Mouse (Mus musculus): ENCODE data around the gene Sox12. TPM values are rescaled to one million over a fixed set of nuclear protein-coding genes. Genes with fewer than 3 reads are reported as not detected.
"Not testable (repeated sequence)": the region's sequence is repeated elsewhere in the genome, so short reads cannot be mapped to it uniquely, and the experiment has no call there.

Gene Sox12
- polyA plus RNA-seq, 1 experiment from 2014 or later = 12.1 TPM

DNA sequence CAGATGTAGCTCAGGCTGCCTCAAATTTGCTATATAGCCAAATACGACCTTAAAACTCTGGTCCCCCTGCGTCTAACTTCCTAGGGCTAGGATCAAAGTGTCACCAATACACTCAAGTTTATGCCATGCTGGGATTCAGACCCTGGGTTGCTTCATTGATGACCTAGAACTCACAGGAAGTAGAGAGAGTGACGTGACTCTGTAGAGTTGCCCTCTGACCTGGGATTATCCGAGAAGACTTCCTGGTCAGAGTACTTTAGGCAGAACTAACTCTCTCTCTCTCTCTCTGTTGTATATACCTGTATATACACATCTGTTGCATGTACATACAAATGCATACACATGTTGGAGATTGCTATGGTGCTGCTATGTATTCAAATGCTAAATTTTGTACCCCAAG is 25.2 kb downstream of the Sox12 start:
- H3K27ac ChIP-seq (ENCODE audit: low read length) = no peak overlapping the region
- ATAC-seq = no peak
- no peak overlapping the region for H3K4me2 ChIP-seq (ENCODE audit: low read length)
- H3K27me3 ChIP-seq (ENCODE audit: control insufficient read depth, insufficient read depth, low read depth, low read length) = no peaks in the 10 kb centered on the region
- no peaks in the 10 kb centered on the region for H3K9me3 ChIP-seq (replicated peaks; ENCODE audit: control insufficient read depth, low read length, poor library complexity, severe bottlenecking)
- no peak overlapping the region for H3K4me3 ChIP-seq (ENCODE audit: low read depth, low read length)
- no peak overlapping the region for H3K9ac ChIP-seq (ENCODE audit: low read depth, low read length)
- 73% methylated on average over 4 of the region's 4 CpGs for WGBS
- peaks cover 16% of the 10 kb centered on the region for H3K4me1 ChIP-seq (ENCODE audit: control insufficient read depth, insufficient read depth, low read length)
- H3K36me3 ChIP-seq (ENCODE audit: control insufficient read depth, insufficient read depth, low read length) = no peaks in the 10 kb centered on the region; the same call in 1 of the 2 replicates

DNA sequence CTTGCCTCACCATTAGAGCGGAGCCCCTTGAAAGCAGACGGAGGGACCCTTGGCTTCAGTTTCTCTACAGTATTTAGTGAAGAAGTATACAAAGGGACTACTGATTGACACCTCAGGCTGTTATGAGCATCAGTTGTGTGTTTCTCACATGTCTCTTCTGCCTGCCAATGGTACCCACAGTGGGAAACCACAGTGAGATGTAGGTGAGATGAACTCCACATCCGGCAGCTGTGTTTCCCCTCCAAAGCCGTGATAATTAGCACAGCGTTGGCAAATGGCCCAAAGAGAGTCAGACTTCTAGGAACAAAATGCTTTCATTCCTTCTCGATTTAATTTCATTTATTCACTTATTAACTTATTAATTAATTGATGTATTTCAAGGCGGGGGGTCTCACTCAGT is 25.8 kb downstream of the Sox12 start:
- WGBS = 86% methylated on average over 7 of the region's 7 CpGs
- H3K36me3 ChIP-seq (ENCODE audit: control insufficient read depth, insufficient read depth, low read length) = no peaks in the 10 kb centered on the region; the same call in 1 of the 2 replicates
- no peak overlapping the region for H3K27ac ChIP-seq (ENCODE audit: low read length)
- no peak overlapping the region for H3K9ac ChIP-seq (ENCODE audit: low read depth, low read length)
- peaks cover 15% of the 10 kb centered on the region for H3K4me1 ChIP-seq (ENCODE audit: control insufficient read depth, insufficient read depth, low read length)
- H3K4me2 ChIP-seq (ENCODE audit: low read length) = no peak overlapping the region
- H3K4me3 ChIP-seq (ENCODE audit: low read depth, low read length) = no peak overlapping the region
- H3K9me3 ChIP-seq (replicated peaks; ENCODE audit: control insufficient read depth, low read length, poor library complexity, severe bottlenecking) = no peaks in the 10 kb centered on the region
- ATAC-seq = no peak
- no peaks in the 10 kb centered on the region for H3K27me3 ChIP-seq (ENCODE audit: control insufficient read depth, insufficient read depth, low read depth, low read length)

DNA sequence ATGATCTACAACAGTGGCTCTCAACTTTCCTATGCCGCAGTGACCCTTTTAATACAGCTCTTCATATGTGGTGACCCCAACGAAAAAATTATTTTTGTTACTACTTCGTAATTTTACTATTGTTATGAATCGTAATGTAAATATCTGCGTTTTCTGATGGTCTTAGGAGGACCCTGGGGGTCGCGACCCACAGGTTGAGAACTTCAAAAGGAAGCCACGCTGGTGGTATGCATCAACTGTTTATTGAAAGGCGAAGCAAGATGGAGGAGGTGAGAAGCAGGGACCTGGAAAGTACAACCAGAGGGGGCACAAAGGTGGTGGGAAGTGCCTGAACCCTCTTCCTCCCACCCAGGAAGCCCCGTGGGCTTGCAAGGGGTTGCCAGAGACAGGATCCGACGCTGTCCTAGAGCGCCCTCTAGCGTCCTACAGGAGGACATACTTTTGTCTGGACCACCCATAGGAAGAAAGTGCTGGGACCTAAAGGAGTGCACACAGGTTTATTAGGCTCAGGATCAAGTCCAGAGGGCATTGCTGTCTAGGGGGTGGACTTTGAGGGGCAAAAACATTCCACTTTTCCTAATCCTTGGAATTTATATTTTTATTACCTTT is 29.2 kb downstream of the Sox12 start:
- H3K9ac ChIP-seq (ENCODE audit: low read depth, low read length) = no peak overlapping the region
- H3K4me2 ChIP-seq (ENCODE audit: low read length) = no peak overlapping the region
- H3K4me3 ChIP-seq (ENCODE audit: low read depth, low read length) = no peak overlapping the region
- no peak for ATAC-seq
- H3K27me3 ChIP-seq (ENCODE audit: control insufficient read depth, insufficient read depth, low read depth, low read length) = no peaks in the 10 kb centered on the region
- H3K4me1 ChIP-seq (ENCODE audit: control insufficient read depth, insufficient read depth, low read length) = 0 out of 2 replicates have a peak, but pooled peaks cover 2% of the 10 kb centered on the region
- 32% methylated on average over 14 of the region's 14 CpGs for WGBS
- H3K27ac ChIP-seq (ENCODE audit: low read length) = no peak overlapping the region
- H3K9me3 ChIP-seq (replicated peaks; ENCODE audit: control insufficient read depth, low read length, poor library complexity, severe bottlenecking) = no peaks in the 10 kb centered on the region
- H3K36me3 ChIP-seq (ENCODE audit: control insufficient read depth, insufficient read depth, low read length) = no peaks in the 10 kb centered on the region; the same call in 1 of the 2 replicates

DNA sequence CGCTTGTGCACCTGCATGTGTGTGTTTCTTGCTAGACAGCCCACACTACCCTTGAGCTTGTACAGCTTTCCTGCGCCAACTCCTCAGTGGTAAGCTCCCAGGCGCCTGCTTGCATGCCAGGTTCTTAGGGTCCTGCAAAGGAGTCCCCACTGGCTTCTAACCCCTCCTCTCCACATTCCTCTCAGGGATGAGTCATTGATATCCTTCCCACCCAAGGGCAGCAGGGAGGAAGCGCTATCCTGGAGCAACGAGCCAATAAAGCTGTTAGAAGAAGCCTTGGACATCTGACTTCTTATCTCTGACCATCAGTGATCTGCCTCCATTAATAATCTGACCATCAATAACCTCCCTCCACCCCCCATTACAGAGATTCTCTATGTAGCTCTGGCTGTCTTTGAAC is 29.9 kb downstream of the Sox12 start:
- 0 out of 2 replicates have a peak, but pooled peaks cover 2% of the 10 kb centered on the region for H3K4me1 ChIP-seq (ENCODE audit: control insufficient read depth, insufficient read depth, low read length)
- 84% methylated on average over 5 of the region's 5 CpGs for WGBS
- H3K4me2 ChIP-seq (ENCODE audit: low read length) = no peak overlapping the region
- no peak overlapping the region for H3K27ac ChIP-seq (ENCODE audit: low read length)
- no peaks in the 10 kb centered on the region; the same call in 1 of the 2 replicates for H3K36me3 ChIP-seq (ENCODE audit: control insufficient read depth, insufficient read depth, low read length)
- H3K9me3 ChIP-seq (replicated peaks; ENCODE audit: control insufficient read depth, low read length, poor library complexity, severe bottlenecking) = no peaks in the 10 kb centered on the region
- no peaks in the 10 kb centered on the region for H3K27me3 ChIP-seq (ENCODE audit: control insufficient read depth, insufficient read depth, low read depth, low read length)
- ATAC-seq = no peak
- no peak overlapping the region for H3K4me3 ChIP-seq (ENCODE audit: low read depth, low read length)
- H3K9ac ChIP-seq (ENCODE audit: low read depth, low read length) = no peak overlapping the region

DNA sequence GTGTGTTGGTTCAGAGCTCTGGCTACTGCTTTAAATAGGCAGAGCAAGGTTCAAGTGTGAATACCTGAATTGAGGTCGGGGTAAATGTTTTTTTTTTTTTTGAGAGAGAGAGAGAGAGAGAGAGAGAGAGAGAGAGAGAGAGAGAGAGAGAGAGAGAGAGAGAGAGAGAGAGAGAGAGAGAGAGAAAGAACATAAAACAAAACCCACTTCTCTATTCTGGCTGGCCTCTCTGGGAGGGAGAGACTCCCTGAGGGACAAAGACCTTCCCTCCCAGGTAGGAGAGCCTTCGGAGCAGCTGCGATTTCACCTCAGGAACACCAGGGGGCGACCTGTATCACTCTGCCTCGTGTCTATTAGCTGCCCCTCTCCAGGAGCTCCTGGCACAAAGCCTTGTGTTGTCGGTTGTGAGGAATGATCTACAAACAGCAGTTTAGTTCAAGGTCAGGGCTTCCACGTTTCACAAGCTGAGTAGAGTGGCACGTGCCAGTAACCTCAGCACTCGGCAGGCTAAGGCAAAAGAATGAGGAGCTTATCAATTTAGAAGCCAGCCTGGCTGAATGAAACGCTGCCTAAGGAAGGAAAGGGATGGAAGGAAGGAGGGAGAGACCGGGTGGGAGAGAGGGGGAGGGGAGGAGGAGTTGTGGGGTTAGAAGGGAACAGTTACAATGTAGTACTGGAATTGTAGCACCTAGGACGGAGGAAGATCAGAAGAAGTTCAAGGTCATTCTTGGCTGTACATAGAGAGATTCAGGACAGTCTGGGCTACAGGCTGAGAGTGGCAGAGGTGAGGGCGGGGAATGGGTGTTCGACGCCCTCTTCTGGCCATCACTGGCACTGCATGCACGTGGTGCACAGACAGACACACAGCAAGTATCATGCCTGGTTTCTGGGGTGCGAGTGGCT is 34.4 kb downstream of the Sox12 start:
- ATAC-seq = peak; percentile 72
- Histone ChIP-seq H3K9me3 (replicated peaks; ENCODE audit: control insufficient read depth, low read length, poor library complexity, severe bottlenecking) (no peaks in the 10 kb centered on the region), H3K9ac (ENCODE audit: low read depth, low read length) (no peak overlapping the region), H3K36me3 (ENCODE audit: control insufficient read depth, insufficient read depth, low read length) (no peaks in the 10 kb centered on the region), H3K4me1 (ENCODE audit: control insufficient read depth, insufficient read depth, low read length) (0 out of 2 replicates have a peak, but pooled peaks cover 2% of the 10 kb centered on the region), H3K4me3 (ENCODE audit: low read depth, low read length) (peak overlapping the region; percentile 17; the same call in 1 of the 2 replicates), H3K27me3 (ENCODE audit: control insufficient read depth, insufficient read depth, low read depth, low read length) (no peaks in the 10 kb centered on the region), H3K4me2 (ENCODE audit: low read length) (peak overlapping the region; percentile 42), H3K27ac (ENCODE audit: low read length) (peak overlapping the region; percentile 38)
- WGBS = 9% methylated on average over 17 of the region's 17 CpGs

DNA sequence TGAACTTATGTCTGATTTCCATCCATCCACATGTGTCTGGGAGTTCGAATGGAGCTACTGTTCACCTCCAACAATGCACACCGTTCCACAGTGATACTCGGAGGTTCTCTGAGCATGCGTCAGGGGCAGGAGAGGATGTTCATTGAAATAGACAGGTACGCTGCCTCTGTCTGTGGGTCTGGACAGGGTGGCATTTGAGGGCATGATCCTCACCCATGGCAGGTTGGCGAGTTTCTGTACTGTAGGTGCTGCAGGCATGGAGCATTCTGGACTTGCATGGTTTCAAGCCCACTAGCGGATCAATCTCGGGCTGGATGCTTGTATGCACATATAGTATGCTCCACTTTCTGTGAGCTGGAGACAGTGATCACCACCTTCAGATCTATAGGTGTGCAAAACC is 36.7 kb downstream of the Sox12 start:
- 88% methylated on average over 8 of the region's 8 CpGs for WGBS
- H3K4me3 ChIP-seq (ENCODE audit: low read depth, low read length) = no peak overlapping the region
- no peak for ATAC-seq
- no peaks in the 10 kb centered on the region for H3K36me3 ChIP-seq (ENCODE audit: control insufficient read depth, insufficient read depth, low read length)
- H3K27ac ChIP-seq (ENCODE audit: low read length) = no peak overlapping the region
- H3K27me3 ChIP-seq (ENCODE audit: control insufficient read depth, insufficient read depth, low read depth, low read length) = no peaks in the 10 kb centered on the region
- H3K4me2 ChIP-seq (ENCODE audit: low read length) = no peak overlapping the region
- 0 out of 2 replicates have a peak, but pooled peaks cover 2% of the 10 kb centered on the region for H3K4me1 ChIP-seq (ENCODE audit: control insufficient read depth, insufficient read depth, low read length)
- H3K9me3 ChIP-seq (replicated peaks; ENCODE audit: control insufficient read depth, low read length, poor library complexity, severe bottlenecking) = no peaks in the 10 kb centered on the region
- no peak overlapping the region for H3K9ac ChIP-seq (ENCODE audit: low read depth, low read length)

DNA sequence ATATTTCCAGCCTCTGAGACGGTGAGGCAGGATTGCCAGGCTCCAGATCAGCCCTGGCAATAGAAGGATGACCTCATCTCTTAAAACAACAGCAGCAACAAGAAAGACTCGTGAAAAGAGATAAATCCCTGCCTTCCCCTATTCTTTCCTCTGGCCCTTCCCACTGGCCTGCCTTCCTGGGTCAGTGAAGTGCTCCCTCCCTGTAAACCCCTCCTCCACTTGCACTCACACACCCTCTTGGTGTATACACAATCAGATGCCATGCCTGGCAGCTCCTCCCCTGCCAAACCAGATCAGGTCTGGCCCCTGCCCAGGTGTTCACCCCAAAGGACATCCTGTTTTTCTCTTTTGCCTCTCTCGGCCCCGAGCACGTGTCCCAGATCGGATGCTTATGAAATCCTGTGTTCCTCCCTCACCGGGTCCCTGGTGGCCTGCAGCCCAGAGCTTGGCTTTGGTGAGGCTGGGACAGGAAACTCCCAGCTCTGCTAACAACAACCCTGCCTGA is 37.5 kb downstream of the Sox12 start:
- H3K4me2 ChIP-seq (ENCODE audit: low read length) = no peak overlapping the region
- H3K27ac ChIP-seq (ENCODE audit: low read length) = no peak overlapping the region
- H3K9ac ChIP-seq (ENCODE audit: low read depth, low read length) = no peak overlapping the region
- no peaks in the 10 kb centered on the region for H3K9me3 ChIP-seq (replicated peaks; ENCODE audit: control insufficient read depth, low read length, poor library complexity, severe bottlenecking)
- 61% methylated on average over 7 of the region's 7 CpGs for WGBS
- no peaks in the 10 kb centered on the region for H3K36me3 ChIP-seq (ENCODE audit: control insufficient read depth, insufficient read depth, low read length)
- no peaks in the 10 kb centered on the region for H3K27me3 ChIP-seq (ENCODE audit: control insufficient read depth, insufficient read depth, low read depth, low read length)
- H3K4me1 ChIP-seq (ENCODE audit: control insufficient read depth, insufficient read depth, low read length) = 0 out of 2 replicates have a peak, but pooled peaks cover 2% of the 10 kb centered on the region
- H3K4me3 ChIP-seq (ENCODE audit: low read depth, low read length) = no peak overlapping the region
- no peak for ATAC-seq

DNA sequence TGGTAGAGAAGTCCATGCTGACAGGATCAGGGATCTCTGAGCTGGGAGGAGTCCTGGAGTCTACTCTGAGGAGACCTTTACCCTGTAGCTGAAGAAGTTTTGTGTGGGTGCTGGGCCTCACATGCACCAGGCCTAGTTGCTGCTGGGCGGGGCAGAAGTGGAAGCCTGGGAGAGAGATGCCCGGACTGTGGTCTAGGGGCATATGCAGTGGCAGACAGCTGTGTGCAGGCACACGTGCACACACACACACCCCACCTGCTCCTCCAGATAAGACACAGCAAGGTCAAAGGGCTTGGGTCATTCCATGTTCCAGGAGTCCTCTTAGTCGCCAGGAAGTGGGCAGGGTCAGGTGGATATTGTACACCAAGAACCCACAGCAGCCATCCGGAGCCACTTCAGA is 38.2 kb downstream of the Sox12 start:
- Histone ChIP-seq H3K36me3 (ENCODE audit: control insufficient read depth, insufficient read depth, low read length) (no peaks in the 10 kb centered on the region), H3K9ac (ENCODE audit: low read depth, low read length) (no peak overlapping the region), H3K9me3 (replicated peaks; ENCODE audit: control insufficient read depth, low read length, poor library complexity, severe bottlenecking) (no peaks in the 10 kb centered on the region), H3K4me1 (ENCODE audit: control insufficient read depth, insufficient read depth, low read length) (0 out of 2 replicates have a peak, but pooled peaks cover 2% of the 10 kb centered on the region), H3K27me3 (ENCODE audit: control insufficient read depth, insufficient read depth, low read depth, low read length) (no peaks in the 10 kb centered on the region), H3K4me2 (ENCODE audit: low read length) (no peak overlapping the region), H3K27ac (ENCODE audit: low read length) (no peak overlapping the region), H3K4me3 (ENCODE audit: low read depth, low read length) (no peak overlapping the region)
- ATAC-seq = no peak
- 80% methylated on average over 5 of the region's 5 CpGs for WGBS

DNA sequence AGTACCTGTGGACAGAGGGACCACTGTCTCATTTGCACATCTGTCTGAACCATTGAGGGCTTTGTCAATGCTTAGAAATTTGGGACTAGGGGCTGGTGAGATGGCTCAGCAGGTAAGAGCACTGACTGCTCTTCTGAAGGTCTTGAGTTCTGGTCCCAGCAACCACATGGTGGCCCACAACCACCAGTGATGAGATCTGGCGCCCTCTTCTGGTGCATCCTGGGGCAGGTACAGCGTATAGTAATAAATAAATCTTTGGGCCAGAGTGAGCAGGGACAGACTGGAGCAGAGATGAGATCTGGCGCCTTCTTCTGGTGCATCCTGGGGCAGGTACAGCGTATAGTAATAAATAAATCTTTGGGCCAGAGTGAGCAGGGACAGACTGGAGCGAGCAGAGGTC is 38.9 kb downstream of the Sox12 start:
- not testable (repeated sequence) for H3K4me1 ChIP-seq (ENCODE audit: control insufficient read depth, insufficient read depth, low read length); H3K36me3 ChIP-seq (ENCODE audit: control insufficient read depth, insufficient read depth, low read length); H3K4me3 ChIP-seq (ENCODE audit: low read depth, low read length); ATAC-seq; H3K27me3 ChIP-seq (ENCODE audit: control insufficient read depth, insufficient read depth, low read depth, low read length); H3K4me2 ChIP-seq (ENCODE audit: low read length); H3K27ac ChIP-seq (ENCODE audit: low read length); H3K9me3 ChIP-seq (replicated peaks; ENCODE audit: control insufficient read depth, low read length, poor library complexity, severe bottlenecking); H3K9ac ChIP-seq (ENCODE audit: low read depth, low read length)
- 81% methylated on average over 5 of the region's 5 CpGs for WGBS

Data from midbrain, embryonic 16.5 days (tissue).